Mouse (Mus musculus) layer of hippocampus, adult 9-10 months (tissue): ENCODE data around the gene Bicra.
A peak's percentile ranks its signal among the peaks of the same experiment; 100 is the strongest.

Experiments used
- DNase-seq: peaks from one replicate; pipeline ENCODE4 v3.0.0; 2022; ENCODE audit warnings: low spot score

Bicra gene

GRCm38 (mm10) chr7:15972247-15972646 is 75.5 kb downstream of the Bicra start:
- no peak for DNase-seq

- DNase-seq, result no peak
Observed at GRCm38 (mm10) chr7:15969674-15970073, 78.0 kb downstream of the Bicra start.

- DNase-seq, result no peak
Observed at GRCm38 (mm10) chr7:15968322-15968721, 79.4 kb downstream of the Bicra start.

GRCm38 (mm10) chr7:15967312-15967711 is 80.4 kb downstream of the Bicra start, which contains the start of gene Ehd2:
Ehd2 (minus strand) TSS chr7:15967567.
- no peak for DNase-seq

- no peak for DNase-seq
Observed at GRCm38 (mm10) chr7:15966489-15966888, 81.2 kb downstream of the Bicra start.

- no peak for DNase-seq
Observed at GRCm38 (mm10) chr7:15963798-15964652, 83.7 kb downstream of the Bicra start.

DNA sequence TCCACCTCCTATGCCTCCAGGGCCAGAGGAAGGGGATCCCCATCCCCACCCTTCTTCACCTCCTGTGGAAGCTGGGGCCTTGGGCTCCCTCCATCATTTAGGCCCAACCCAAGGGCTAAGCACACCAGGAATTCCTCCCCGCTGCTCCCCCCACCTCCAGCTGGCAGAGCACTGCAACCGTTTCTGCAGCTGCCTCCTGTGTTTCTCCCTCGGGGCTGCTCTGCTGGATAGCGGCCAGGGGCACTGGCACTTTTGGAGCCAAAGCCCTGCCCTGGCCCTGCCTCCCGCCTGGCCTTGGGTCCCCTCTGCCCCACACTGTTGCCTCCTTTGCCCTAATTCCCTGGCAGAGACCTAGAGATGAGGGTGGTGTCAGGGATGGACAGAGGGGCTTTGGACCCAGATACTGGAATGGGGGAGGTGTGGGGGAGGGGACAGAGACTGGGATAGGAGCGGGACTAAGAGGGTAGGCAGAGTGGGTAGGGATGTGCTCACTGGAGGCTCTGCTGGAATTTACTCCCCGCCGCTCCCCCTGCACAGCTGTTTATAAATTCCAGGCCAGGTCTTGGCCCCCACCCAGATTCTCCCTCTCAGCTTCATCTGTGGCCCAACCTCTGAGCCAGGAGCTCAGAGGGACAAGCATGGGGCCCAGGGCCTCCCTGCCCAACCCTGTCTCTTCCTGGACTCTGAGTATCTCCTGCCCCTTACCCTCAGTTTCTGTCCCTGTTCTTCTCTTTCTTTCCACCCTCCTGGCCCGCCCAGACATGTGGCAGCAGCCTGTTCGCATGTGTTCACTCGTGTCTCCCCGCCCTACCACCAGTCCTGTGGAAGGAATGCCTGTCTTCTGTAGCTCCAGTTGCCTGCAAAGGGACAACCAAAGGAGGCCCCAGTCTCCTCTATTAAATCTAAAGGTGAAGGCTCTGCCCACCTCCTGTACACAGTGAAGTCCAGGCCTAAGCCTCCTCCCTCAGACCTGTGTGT is 85.1 kb downstream of the Bicra start:
- no peak for DNase-seq

GRCm38 (mm10) chr7:15961798-15962197 is 85.9 kb downstream of the Bicra start:
- DNase-seq, result no peak

- DNase-seq, result no peak
Observed at GRCm38 (mm10) chr7:15961239-15961638, 86.5 kb downstream of the Bicra start.

DNA sequence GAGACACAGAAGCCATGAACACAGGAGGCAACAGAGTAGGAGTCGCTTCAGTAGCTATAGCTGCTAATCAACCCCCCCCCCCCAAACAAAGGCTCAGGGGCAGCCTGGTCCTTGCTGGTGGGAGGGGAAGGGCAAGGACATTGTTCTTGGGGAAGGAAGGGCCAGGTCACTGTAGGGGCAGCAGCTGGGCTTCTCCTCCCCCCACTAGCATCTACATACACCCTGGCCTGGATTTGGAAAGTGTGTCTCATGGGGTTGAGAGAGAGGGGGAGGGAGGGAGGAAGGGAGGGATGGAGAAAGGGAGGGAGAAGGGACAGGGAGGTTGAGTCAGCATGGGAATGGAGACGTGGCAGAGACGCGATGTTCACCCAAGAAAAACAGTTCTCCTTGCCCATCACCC is 87.0 kb downstream of the Bicra start:
- DNase-seq, result no peak

DNA sequence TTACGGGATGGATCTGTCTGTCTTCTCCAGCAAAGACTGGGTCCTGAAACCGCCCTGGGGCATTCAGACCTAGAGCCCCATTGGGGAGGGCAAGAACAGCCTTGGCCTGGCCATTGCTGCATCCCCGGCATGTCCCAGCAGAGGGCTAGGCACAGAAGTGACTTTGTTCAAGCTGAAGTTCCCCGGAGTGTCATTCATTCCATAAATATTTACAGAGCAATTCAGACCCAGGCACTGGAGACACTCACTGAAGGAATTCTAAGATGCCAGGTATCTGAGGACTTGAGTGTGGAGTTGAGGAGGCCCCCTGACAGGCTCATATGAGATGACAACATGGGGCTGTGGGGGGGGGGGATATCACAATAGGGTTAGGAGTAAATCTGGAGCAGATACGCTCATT is 91.6 kb downstream of the Bicra start:
- no peak for DNase-seq

DNA sequence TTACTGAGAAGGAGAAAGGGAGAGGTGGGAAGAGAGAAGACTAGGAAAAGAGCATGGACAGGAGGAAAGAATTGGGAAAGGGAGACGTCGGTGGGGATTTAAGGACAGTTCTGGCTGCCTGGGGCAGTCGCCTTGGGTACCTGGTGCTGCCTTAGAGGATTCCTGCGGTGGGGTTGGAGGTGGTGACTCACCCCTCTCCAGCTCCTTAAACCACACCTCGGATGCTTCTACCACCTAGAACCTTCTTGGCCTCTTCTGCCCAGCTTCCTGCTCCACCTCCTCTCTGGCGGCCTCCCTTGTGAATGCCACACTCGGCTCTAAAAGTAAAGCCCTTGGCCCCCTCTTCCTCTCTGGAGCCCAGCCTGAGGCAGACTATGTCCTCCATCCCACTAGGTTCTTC is 92.2 kb downstream of the Bicra start:
- no peak for DNase-seq

DNA sequence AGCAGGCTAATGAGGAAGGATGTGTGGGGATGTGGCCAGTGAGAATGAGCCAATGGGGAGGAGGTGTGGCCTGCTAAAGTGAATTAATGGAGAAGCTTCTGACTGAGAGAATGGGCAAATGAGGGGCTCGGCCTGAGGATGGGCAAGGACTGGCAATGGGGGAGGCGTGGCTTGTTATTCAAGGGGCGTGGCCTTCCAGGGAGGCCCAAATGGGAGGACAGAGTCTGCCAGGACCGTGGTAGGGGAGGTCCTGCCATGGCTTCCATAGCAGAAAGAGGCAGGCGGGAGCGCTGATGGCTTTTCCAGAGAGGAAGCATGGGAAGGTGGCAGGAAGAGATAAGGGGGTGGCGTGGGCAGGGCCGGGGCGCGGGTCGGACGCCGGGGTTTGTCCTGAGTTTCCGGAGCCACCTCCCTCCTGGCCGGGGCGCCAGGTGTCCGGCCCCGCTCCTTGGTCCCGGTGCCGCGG is 92.7 kb downstream of the Bicra start:
- DNase-seq, result no peak

- DNase-seq, result no peak
Observed at GRCm38 (mm10) chr7:15954436-15954835, 93.3 kb downstream of the Bicra start.

DNA sequence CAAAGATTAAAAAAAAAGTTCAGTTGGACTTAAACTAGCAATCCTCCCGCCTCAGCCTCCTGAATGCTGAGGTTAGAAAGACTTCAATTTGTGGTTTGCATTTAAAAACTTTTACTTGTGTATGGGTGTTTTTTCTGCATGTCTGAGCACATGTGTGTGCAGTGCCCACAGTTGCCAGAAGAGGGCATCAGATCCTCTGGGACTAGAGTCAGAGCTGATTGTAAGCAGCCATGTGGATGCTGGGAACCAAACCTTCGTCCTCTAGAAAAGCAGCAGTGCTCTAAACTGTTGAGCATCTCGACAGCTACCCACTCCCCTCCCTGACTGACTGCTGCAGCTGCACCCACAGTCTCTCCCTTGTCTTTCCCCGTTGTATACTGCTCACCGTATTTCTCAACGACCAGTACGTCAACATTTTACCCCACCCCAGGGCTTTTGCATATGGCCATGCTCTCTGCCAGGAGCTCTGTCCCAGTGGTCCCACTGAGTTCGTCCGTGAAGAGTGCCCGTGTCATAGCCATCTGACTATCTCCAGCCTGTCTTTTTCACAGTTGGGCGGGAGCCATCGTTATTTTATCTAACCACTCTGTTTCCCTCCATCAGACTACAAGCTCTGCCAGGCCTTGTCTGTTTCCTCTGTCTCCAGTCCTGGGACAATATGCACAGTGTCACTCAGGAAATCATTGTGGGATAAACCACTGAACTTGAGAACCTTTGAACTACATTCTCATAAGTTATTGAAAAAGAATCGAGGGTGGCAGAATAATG is 94.2 kb downstream of the Bicra start:
- no peak for DNase-seq

DNA sequence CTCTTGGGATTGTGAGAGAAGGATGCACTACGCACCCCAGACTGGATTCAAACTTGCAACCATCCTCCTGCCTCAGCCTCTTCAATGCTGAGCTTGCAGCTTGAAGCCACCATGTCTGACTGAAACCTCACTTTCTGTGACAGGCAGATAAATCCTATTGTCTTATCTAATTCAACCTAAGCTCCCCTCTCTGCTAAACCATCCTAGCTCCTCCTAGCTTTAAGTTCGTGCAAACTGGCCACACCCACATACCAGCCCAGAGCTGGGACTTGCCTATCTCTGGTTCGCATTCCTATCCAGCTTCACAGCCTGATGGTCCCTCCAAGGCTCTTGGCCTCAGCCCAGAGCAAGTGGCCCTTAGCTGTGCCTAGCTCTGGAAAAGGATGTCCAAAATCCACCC is 95.3 kb downstream of the Bicra start:
- no peak for DNase-seq

GRCm38 (mm10) chr7:15950008-15950407 is 97.7 kb downstream of the Bicra start:
- no peak for DNase-seq

DNA sequence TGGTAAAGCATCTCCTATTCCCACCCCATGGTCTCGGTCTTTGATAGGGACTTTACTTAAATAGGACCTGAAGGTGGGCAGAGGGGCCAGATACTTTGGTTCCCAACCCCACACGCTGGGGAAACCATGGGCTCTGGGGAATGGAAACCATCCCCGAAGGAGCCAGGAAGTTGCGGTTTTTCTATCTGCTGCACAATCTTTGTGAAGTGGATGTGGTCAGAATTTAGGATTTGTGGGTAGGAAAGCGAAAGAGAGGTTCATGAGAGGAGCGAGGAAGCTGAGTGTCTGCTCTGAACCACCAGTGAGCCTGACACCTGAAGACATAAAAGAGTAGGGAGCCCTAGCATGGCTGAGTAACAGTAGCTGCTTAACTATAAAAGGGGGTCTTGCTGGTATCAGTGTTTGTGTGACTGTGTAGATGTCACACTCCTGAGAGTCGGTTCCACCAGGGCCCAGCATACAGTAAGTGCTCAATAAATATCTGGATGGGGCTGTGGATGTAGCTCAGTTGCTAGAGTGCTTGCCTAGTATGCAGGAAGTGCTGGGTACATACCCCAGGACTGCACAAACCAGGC is 98.4 kb downstream of the Bicra start:
- no peak for DNase-seq

DNA sequence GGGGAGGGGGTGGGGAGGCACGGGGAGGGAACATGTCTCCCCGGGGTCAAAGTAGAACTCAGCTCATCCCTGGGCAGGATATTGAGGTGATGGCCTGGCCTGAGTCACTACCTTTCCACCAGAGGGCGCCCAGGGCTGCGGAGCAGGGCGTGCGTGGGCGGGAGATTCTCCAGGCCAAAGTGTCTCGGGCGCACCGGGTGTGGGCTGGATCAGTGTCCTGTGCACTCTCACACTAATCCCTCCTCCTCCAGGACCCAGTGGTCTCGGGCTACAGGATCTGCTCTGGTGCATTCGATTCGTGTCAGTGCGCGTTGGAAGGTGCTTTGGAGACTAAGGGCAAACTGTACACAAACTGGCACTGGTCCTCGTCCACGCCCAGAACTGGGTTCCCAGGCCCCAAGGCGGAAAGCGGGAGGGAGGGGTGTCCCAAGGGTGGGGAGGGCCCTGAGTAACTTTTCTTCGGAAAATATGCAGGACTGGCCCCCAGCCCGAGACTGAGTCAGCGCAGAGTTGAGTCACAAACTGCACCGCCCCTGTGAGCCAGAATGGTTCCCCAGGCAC is 99.3 kb downstream of the Bicra start:
- peak; percentile 29 for DNase-seq

GRCm38 (mm10) chr7:15947653-15948260 is 100.0 kb downstream of the Bicra start:
- DNase-seq, result no peak
